Mouse (Mus musculus) urinary bladder, postnatal 14 days (tissue): ENCODE results near the gene Cyp2c66.
"Not testable (repeated sequence)": the region's sequence is repeated elsewhere in the genome, so short reads cannot be mapped to it uniquely, and the experiment has no call there.

Source experiments
- DNase-seq: peaks from one replicate; pipeline ENCODE4 v3.0.0; 2021; ENCODE audit warnings: low spot score

Gene Cyp2c66

DNA sequence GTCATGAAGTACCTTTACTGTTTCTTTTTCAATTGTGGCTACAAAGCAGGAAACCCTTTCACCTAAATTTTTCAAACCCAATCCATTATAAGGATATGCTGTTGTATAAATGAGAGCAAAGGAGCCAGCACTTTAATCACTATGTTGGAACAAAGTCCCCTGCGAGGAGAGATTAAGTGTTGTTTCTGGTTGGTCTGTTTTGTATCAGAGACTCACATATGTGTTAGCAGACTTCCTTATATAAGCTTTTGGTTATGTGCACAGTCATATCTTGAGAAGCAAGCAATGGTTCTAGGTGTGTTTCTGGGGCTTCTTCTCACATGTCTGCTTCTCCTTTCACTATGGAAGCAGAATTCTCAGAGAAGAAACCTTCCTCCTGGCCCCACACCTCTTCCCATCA lies at the start of gene Cyp2c66:
Gene Cyp2c66, plus strand, starts transcription at position 255 of the 400 bp plus-strand sequence.
- no peak for DNase-seq

DNA sequence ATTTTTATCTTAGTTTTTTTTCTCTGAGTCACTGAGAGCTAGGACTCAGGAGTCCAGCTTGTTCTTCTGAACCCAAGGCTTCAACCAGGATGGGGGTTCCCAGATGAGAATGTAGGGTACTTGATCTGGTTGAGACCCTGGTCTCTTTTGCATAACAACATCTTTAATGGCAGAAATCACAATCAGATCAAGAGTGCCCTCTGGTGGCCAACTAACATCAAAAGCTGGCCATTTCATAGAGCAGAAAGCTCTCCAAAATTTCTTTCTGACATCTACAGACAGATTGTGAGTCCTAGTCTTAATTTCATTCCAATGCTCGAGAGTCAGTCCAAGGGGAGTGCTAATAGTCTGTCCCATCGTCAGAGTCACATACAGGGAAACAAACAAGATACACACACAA lies 14.9 kb upstream of the Cyp2c66 start:
- DNase-seq = peak; percentile 7

GRCm38 (mm10) chr19:39156836-39157235 lies 43.1 kb downstream of the Cyp2c66 start:
- not testable (repeated sequence) for DNase-seq
